Mouse (Mus musculus) erythroblast, embryonic 14.5 days (primary cell): ENCODE measurements around the gene Ppp1r35. TPM values are rescaled to one million over a fixed set of nuclear protein-coding genes. Genes with fewer than 3 reads are reported as not detected.

Experiments
- H3K27me3 ChIP-seq: 2 replicates; pipeline ENCODE4 v1.6.1; 2012; ENCODE audit warnings: inconsistent platforms; ENCODE audit not compliant: control insufficient read depth
- H3K36me3 ChIP-seq: 2 replicates; pipeline ENCODE4 v1.6.1; 2012; ENCODE audit warnings: mild to moderate bottlenecking, inconsistent platforms; ENCODE audit not compliant: control insufficient read depth
- H3K4me1 ChIP-seq: 2 replicates; pipeline ENCODE4 v1.6.1; 2012; ENCODE audit warnings: inconsistent platforms; ENCODE audit not compliant: control insufficient read depth
- H3K4me3 ChIP-seq: replicated peaks from 2 replicates; pipeline ENCODE3; 2012; ENCODE audit warnings: moderate library complexity, mild to moderate bottlenecking, inconsistent platforms
- H3K9me3 ChIP-seq: 2 replicates; pipeline ENCODE4 v1.6.1; 2012; ENCODE audit warnings: low read length, inconsistent platforms, mixed read lengths; ENCODE audit not compliant: control insufficient read depth
- GATA1 ChIP-seq: IDR thresholded peaks from 2 replicates; pipeline ENCODE4 v1.6.1; 2012; ENCODE audit warnings: low read length, inconsistent platforms, mixed read lengths
- TAL1 ChIP-seq: IDR thresholded peaks from 3 replicates; pipeline ENCODE4 v1.6.1; 2012; ENCODE audit warnings: low read length, inconsistent platforms, mixed read lengths
- polyA plus RNA-seq: library from polyadenylated mRNA; stranded (reverse); fragments of >175 nt; gene quantifications from 2 replicates; pipeline ENCODE4 v1.2.3, GENCODE M21; 2012

The Ppp1r35 gene
- polyA plus RNA-seq, 1 experiment, result 16.1 TPM

DNA sequence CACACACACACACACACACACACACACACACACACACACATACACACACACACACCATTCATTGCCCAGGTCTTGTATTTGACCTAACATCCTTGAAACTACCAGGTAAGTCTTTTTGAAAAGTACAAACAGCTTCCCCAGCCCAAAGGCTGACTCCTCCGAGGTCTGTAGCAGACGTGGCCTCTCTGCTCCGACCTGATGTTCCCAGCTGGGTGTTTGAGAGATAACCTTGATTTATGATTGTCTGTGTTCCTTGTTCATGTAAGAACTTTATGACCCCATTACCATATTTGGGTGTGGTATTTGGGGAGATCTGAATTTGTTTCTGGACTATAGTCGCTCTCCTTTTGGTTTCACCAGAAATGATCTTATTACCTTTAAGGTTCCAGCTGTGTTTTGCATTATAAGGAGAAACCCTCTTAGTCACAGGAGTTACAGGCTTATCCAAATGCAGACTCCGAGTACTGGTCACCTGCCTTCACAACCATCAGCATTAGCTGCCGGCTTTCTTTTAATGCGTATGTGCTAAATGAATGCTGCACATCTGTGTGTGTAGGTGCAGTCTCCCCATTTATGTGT lies 1.3 kb upstream of the Ppp1r35 start:
- Histone ChIP-seq H3K4me3 (no peak overlapping the region), H3K9me3 (no peaks in the 10 kb centered on the region), H3K36me3 (peaks cover 29% of the 10 kb centered on the region), H3K27me3 (no peaks in the 10 kb centered on the region), H3K4me1 (peaks cover 75% of the 10 kb centered on the region)
- TF ChIP-seq GATA1, result no peak
- no peak for TF ChIP-seq TAL1

DNA sequence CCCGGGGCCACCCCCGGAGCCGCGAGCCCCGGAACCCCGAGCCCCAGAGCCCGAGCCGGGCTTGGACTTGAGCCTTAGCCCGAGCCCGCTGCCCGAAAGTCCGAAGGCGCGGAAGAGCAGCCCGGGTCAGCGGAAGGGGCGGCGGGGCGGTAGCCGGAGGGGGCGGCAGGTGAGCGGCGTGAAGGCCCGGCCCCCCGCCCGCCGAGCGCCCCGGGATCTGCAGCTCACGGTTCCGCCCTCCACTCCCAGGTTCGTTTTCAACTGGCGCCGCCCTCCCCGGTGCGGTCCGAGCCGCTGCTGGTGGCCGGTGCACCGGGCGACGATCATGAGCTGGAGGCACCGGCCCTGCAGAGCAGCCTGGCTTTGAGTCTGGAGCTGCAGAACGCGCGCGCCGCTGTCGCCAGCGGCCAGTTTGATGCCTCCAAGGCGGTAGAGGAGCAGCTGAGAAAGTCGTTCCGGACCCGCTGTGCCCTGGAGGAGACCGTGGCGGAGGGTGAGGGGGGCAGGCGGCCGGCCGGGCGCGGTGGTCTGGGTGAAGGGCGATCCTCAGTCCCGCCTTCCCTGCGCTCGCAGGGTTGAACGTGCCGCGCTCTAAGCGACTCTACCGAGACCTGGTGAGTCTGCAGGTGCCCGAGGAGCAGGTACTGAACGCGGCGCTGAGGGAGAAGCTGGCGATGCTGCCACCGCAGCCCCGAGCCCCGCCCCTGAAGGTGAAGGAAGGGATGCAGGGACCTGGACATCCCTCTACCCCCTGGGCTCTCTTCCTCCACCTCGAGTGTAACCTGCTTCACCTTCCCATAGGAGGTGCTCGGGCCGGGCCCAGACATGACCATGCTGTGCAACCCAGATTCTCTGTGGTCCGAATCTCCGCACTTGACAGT lies 644 bp downstream of the Ppp1r35 start:
- TF ChIP-seq GATA1, result no peak
- TF ChIP-seq TAL1, result no peak
- peak overlapping the region; percentile 95 for H3K4me3 ChIP-seq
- H3K4me1 ChIP-seq, result peaks cover 87% of the 10 kb centered on the region
- H3K36me3 ChIP-seq, result peaks cover 49% of the 10 kb centered on the region
- H3K27me3 ChIP-seq, result no peaks in the 10 kb centered on the region
- H3K9me3 ChIP-seq, result no peaks in the 10 kb centered on the region

DNA sequence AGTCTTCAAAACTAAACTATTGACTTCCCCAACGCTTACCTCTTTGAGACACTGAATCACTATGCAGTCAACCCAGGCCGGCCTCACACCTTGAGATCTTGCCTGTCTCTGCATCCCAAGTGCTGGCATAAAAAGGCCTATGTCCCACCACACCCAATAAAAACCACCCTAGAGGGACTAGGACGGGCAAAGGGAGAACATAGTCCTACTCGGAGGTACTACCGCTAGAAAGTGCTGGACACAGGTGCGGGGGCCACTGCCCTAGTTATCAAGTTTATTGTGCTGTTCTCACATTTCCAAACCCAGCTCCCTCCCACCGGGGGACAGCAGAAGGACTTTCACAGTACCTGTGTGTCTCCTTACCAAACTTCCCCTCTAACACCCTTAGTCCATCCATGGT lies 3.0 kb downstream of the Ppp1r35 start:
- Histone ChIP-seq H3K36me3 (peaks cover 59% of the 10 kb centered on the region), H3K4me3 (no peak overlapping the region), H3K9me3 (no peaks in the 10 kb centered on the region), H3K27me3 (no peaks in the 10 kb centered on the region), H3K4me1 (peaks cover 89% of the 10 kb centered on the region)
- no peak for TF ChIP-seq GATA1
- no peak for TF ChIP-seq TAL1

DNA sequence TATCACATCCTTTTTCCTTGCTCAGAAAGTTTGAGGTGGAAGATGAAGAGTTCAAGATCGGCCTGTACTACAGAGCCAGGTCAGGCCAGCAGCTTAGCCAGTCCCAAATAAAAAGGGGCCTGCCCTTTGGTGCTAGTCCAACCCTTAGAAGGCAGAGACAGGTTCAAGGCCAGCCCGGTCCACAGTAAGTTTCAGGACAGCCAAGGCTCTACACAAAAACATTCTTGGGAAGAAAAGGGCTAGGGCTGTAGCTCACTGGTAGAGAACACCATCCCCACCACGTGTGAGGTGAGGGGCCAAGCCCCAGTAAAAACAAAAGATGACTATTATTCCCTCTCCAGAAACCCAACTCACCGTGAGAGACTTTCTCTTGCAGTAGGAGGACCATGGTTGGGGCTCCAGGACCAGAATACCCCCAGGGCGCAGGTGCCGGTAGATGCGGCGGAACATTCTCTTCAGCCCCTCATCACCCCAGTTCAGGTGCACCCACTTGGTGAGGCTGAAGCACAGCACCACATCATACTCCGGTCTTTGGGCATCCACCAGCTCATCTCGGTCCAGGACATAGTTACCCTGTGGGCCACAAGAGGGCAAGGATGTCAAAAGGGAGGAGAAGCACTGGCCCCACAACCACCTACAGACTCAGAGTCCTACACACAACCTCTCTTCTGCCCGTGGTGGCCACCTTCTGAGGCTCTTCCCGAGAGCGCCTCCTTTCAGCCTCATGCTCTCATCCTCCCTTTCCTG lies 4.3 kb downstream of the Ppp1r35 start:
- Histone ChIP-seq H3K36me3 (peaks cover 59% of the 10 kb centered on the region), H3K4me3 (peak overlapping the region; percentile 23), H3K9me3 (peaks cover 3% of the 10 kb centered on the region), H3K27me3 (peaks cover under 1% of the 10 kb centered on the region), H3K4me1 (peaks cover 85% of the 10 kb centered on the region)
- no peak for TF ChIP-seq GATA1
- no peak for TF ChIP-seq TAL1

DNA sequence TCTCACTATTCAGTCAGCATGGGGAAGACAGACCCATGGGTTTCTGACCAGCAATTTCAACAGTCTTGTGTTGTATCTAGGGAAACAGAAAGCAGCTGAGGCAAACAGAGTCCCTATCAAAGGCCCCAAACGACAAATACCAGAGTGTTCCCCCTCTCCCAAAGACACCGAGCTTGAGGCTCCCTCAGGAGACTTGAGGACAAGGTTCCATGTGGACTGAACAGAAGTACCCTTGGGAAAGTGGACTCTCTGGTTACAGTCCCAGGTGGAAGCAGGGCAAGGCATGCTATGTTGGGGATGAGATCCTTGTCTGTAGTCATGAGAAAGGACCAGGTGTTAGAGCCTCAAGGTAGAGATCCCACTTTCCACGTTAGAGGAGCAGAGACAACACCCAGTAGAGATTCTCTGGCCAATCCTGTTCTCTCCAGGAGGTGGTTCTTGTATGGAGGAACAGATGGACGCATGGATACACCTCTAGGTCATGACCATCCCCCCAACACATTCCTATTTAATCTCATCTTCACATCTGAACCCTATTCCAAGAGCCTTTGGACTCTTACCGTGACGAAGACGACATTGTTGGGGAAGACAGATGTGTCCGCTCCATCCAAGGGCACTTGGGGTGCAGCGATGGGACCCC lies 5.4 kb downstream of the Ppp1r35 start:
- TF ChIP-seq TAL1 (no peak), GATA1 (no peak)
- peaks cover 82% of the 10 kb centered on the region for H3K4me1 ChIP-seq
- peaks cover 59% of the 10 kb centered on the region for H3K36me3 ChIP-seq
- H3K4me3 ChIP-seq, result peak overlapping the region; percentile 76
- H3K9me3 ChIP-seq, result peaks cover 6% of the 10 kb centered on the region
- peaks cover 4% of the 10 kb centered on the region for H3K27me3 ChIP-seq

DNA sequence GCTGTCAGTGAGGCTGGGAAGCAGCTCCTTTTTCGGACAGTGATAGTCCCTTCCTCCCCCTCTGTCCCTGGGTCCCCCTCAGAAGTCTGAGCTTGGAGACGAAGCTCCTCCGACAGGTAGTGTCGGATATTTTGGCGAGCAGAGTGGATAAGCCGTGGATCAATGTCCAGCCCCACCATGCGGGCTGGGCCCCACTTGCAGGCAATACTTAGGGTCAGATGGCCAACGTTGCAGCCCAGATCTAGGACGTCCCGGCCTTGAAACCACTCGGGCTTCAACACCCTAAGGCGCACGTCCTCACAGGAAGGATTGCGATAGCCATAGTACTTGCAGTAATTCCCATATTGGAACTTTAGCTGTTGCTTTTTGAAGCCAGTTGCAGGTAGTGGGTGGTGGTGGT lies 5.9 kb downstream of the Ppp1r35 start:
- Histone ChIP-seq H3K9me3 (peaks cover 6% of the 10 kb centered on the region), H3K27me3 (peaks cover 4% of the 10 kb centered on the region), H3K4me1 (peaks cover 78% of the 10 kb centered on the region), H3K4me3 (peak overlapping the region; percentile 76), H3K36me3 (peaks cover 58% of the 10 kb centered on the region)
- TF ChIP-seq TAL1, result no peak
- no peak for TF ChIP-seq GATA1

DNA sequence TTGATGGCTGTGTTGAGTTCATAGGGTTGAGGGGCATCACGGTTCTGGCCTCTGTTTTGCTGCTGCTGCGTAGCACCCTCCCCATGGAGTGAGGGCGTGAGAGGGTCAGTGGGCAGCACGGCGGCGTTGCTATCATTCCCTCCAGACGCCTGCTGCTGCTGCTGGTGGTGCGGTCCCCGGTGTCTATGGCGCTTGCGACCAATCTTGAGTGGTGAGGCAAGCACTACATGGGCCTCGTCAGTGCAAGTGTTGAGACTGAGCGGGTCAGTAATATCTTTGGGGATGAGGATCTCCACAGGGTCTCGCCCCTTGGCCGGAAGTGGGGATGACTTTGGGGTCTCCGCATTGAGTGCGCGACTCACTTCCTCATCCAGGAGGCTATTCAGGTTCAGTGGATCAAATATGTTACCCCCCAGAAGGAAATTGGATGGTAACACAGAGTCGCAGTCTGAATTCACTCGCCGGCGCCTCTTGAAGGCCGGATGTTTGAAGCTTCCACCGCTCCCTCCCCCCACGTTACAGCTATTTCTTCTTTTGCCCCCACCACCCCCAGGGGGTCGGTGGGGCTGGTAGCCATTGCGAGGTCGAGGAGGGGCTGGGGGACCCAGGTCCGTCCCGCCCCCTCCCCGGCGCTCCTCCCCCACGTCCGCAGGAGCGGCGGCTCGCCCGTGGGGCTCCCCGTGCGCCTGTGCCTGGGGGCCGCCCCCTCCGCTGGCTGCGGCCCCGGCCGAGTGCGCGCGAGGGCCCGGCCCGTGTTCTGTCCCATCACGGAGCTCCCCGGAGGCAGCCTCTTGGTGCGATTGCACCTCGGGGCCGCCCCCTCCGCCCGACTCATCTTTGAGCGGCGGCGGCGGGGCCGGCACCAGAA lies 6.7 kb downstream of the Ppp1r35 start:
- Histone ChIP-seq H3K36me3 (peaks cover 49% of the 10 kb centered on the region), H3K9me3 (peaks cover 6% of the 10 kb centered on the region), H3K4me3 (peak overlapping the region; percentile 76), H3K4me1 (peaks cover 70% of the 10 kb centered on the region), H3K27me3 (peaks cover 4% of the 10 kb centered on the region)
- no peak for TF ChIP-seq GATA1
- no peak for TF ChIP-seq TAL1

DNA sequence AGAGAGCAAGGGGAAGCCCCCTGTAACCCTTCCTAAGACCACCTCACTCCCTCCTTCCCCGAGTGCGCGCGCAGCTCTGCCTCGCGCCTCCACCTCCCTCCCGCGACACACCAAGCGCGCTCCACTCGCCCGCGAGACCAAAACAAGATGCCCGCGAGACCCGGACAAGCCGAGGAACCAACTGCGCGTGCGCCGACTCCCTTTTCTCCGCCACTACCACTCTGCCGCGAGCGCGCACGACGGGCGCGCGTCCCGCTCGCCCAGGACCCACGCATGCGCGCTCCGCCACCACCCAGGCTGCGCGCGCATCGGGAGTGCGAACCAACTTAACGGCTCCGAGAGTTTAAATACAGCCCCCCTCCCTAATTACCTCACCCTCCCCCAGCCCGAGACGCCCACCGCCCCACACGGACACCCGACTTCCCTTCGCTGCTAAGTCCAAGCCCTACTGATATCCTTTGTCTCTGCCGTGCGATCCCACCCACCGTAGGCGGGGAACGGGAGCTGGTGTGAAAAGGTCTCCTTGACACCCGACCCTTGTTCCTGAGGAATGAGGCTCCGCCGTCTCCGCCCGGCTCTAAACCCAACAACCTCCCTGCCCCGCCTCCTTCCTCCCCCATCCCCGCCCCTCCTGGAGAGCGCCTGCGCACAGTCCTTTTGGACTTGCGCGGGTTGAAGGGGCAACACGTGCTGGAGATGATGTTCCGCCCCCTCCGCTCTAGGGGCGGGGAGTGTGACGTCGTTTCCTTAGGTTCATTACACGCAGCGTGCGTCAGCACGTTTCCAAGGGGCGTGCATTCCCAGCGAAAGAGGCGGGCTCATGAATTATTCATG lies 7.7 kb downstream of the Ppp1r35 start:
- peaks cover 62% of the 10 kb centered on the region for H3K4me1 ChIP-seq
- peaks cover 40% of the 10 kb centered on the region for H3K36me3 ChIP-seq
- H3K27me3 ChIP-seq, result peaks cover 4% of the 10 kb centered on the region
- peaks cover 6% of the 10 kb centered on the region for H3K9me3 ChIP-seq
- peak overlapping the region; percentile 76 for H3K4me3 ChIP-seq
- TF ChIP-seq TAL1 (no peak), GATA1 (no peak)
